Mouse (Mus musculus): ENCODE measurements at regions not wholly inside any gene's neighbourhood (a gene's known extent, or its start where the extent isn't known, plus 50 kb on each side); places are given as distances from the start of the nearest gene placed in this dataset.

DNA sequence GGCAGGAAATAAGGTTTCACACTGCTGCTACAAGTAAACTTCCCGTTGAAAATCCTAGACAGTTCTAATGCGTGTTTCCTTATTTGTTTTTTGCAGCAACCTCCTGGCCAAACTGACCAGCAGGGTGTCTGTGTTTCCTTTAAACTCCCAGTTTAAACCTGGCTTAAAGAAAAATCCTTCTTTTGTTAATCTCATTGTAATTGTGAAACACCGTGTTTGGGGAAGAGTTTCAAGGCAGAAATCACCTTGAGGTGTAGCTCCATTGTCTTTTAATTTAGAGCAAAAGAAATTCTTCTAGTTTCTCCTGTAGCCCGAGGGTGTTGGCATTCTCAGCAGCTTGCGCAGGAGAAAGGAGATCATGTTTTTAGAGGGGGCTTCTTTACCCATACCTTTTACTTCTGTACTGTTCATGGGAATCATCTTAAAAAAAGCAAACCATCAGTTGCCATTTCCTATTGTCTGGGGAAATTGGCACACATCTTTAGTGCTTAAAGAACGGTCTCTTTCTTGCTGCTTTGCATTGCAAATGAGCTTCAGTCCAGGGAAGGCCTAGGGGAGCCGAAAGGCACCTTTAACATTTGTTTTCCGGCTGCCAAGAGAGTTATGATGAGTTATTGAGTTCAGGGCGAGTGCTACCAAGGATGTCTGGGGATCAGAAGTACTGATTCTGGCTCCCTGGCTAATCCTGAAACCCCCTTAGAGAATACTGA is 342.6 kb downstream of the Slc4a3 start:
- TF ChIP-seq FLI1 (IDR thresholded peaks at IDR 0.05; ENCODE audit: low read length) (no peak), GATA1 (IDR thresholded peaks at IDR 0.05; ENCODE audit: borderline replicate concordance, low read length) (no peak)
